Mouse (Mus musculus) brown adipose tissue, adult 24 weeks (tissue): ENCODE measurements at regions not wholly inside any gene's neighbourhood (a gene's known extent, or its start where the extent isn't known, plus 50 kb on each side); places are given as distances from the start of the nearest gene placed in this dataset.

ENCODE experiments used
- H3K27ac ChIP-seq: fragments of 200-500 bp; replicated peaks from 2 replicates; pipeline ENCODE4 v1.5.1; 2012; ENCODE audit warnings: low read depth, mild to moderate bottlenecking, low read length
- H3K4me1 ChIP-seq: fragments of 200-500 bp; 2 replicates; pipeline ENCODE4 v1.6.1; 2012; ENCODE audit warnings: low read length, mixed read lengths; ENCODE audit not compliant: control insufficient read depth, insufficient read depth, insufficient read length
- H3K4me3 ChIP-seq: fragments of 200-500 bp; 2 replicates; pipeline ENCODE4 v1.5.1; 2012; ENCODE audit warnings: low read depth, mild to moderate bottlenecking, low read length, moderate library complexity; ENCODE audit not compliant: insufficient read depth

GRCm38 (mm10) chr1:120801248-120801979 is 199.2 kb downstream of the En1 start:
- Histone ChIP-seq H3K27ac (no peak overlapping the region), H3K4me1 (no peaks in the 10 kb centered on the region), H3K4me3 (no peak overlapping the region)

DNA sequence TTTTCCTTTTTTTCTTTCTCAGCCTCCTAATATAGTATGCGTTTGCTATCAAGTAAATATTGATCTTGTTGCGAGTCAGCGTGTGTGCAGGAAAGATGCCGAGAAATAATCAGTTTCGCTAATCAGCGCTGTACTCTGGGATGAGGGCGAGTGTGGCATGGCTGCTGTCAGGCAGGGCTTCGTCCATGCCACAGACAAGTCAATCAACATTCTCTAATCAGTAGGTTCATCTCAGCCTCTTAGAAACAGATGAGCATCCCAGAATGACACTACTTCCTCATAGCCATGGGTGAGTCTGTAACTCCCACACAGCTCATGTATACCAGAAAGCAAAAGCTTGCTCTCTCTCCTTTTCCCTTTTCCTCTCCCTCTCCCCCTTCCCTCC is 199.8 kb downstream of the En1 start:
- no peak overlapping the region for H3K4me3 ChIP-seq
- H3K4me1 ChIP-seq: no peaks in the 10 kb centered on the region
- H3K27ac ChIP-seq: no peak overlapping the region

DNA sequence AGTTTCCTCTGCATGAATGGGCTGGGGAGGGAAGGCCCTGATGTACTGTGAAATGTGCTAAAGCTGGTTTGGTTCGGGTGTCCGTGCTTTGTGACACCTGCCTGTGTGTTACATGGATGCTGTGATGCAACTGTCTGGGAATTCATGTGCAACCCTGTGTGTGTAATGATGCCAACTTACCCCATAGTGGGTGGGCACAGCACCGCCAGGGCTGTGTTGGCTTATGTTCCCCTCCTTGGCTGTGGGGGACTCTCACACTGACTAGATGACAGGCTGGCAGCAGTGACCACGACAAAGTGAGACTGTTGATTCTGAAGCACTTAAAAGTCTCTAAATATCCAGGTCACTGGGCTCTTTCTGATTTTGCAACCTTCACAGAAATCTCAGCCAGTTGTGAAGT is 212.2 kb downstream of the En1 start:
- Histone ChIP-seq H3K4me3 (no peak overlapping the region), H3K27ac (no peak overlapping the region), H3K4me1 (no peaks in the 10 kb centered on the region)

GRCm38 (mm10) chr1:120816237-120816820 is 214.1 kb downstream of the En1 start:
- Histone ChIP-seq H3K27ac (no peak overlapping the region), H3K4me3 (no peak overlapping the region)

GRCm38 (mm10) chr1:120817563-120817962 is 215.3 kb downstream of the En1 start:
- no peak overlapping the region for H3K4me3 ChIP-seq
- H3K4me1 ChIP-seq: no peaks in the 10 kb centered on the region
- no peak overlapping the region for H3K27ac ChIP-seq

More at GRCm38 (mm10) chr1:120816237-120816820, 214.1 kb downstream of the En1 start:
- H3K4me1 ChIP-seq: no peaks in the 10 kb centered on the region

DNA sequence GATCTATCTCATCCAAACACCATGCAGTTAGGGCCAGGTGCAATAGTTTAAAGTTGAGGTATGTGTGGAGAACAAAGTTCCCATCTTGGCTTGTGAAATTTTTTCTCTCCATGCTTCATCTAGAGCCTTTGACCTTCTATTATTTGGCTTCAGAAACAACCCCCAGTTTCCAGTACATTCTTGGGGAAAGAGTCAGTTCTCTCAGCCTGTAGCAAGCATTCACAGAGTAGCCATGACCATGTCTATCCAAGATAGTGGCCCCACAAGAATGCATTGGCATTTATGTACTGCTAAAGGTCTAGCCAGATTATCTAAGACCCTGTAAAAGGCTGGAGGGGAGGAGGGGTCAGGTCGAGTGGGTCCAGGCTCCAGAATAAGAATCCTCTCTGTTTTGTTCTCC is 229.8 kb downstream of the En1 start:
- no peaks in the 10 kb centered on the region for H3K4me1 ChIP-seq
- no peak overlapping the region for H3K4me3 ChIP-seq
- no peak overlapping the region for H3K27ac ChIP-seq

- Histone ChIP-seq H3K4me3 (no peak overlapping the region), H3K27ac (no peak overlapping the region), H3K4me1 (no peaks in the 10 kb centered on the region)
These were observed 240.4 kb downstream of the En1 start for GRCm38 (mm10) chr1:120842596-120842995.

GRCm38 (mm10) chr1:120846146-120846545 is 243.9 kb downstream of the En1 start:
- Histone ChIP-seq H3K4me3 (no peak overlapping the region), H3K27ac (no peak overlapping the region), H3K4me1 (no peaks in the 10 kb centered on the region)

- no peaks in the 10 kb centered on the region for H3K4me1 ChIP-seq
- no peak overlapping the region for H3K27ac ChIP-seq
- H3K4me3 ChIP-seq: no peak overlapping the region
These were observed 249.8 kb downstream of the En1 start for GRCm38 (mm10) chr1:120851860-120852503.

DNA sequence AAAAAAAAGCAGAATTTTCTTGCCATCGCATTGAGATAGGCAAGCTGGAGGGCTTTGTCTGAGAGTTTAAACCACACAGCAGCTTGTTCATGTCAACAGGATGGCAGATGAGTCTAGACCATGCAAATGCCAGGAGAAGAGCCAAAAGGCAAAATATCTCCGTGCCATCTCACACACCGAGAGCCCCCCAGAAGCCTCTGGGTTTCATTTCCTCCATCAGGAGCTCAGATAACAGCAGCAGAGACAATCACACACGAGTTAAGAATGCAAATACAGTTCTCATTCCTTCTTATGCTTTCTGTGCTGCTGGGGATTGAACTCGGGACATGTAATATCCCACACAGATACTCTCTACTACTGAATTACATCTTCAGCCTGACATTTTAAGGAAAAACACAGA is 255.3 kb downstream of the En1 start:
- no peak overlapping the region for H3K4me3 ChIP-seq
- no peaks in the 10 kb centered on the region for H3K4me1 ChIP-seq
- no peak overlapping the region for H3K27ac ChIP-seq

DNA sequence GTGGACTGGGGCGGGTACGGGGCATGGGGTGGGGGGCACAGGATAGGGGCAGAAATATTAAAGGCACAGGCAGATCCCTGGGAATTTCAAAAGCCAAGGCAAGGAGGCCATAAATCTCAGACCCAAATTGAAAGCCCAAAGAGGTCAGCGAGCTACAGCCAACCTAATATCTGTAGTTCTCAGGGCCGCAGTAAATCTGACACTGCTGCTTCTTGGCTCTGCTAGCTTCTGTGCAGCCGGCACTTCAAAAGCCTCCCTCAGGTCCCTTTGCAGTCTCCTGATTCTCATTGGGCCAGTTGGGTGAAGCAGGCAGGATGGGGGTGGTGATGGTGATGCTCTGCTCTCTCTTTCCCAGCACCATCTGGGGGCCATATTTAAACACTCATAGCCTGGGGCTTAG is 257.3 kb downstream of the En1 start:
- Histone ChIP-seq H3K4me3 (no peak overlapping the region), H3K27ac (no peak overlapping the region), H3K4me1 (no peaks in the 10 kb centered on the region)

DNA sequence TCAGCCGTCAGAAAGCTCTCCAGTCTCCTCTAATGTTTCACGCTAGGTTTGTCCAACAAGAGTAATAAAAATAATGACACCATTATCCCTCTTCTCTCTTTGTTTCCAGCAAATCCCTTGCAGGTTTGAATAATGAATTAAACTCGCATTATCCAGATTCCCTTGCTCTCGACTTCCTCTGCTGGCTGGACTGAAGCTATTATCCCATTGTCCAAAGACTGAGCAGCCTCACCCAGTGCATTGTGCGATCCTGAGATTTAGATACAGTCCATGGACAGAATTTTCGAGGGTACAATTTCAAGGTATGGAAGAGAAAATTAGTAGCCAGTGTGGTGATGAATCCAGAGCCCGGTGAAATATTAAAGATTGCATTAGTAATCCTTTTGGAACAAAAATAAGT is 270.3 kb downstream of the En1 start:
- H3K27ac ChIP-seq: no peak overlapping the region
- no peaks in the 10 kb centered on the region for H3K4me1 ChIP-seq
- no peak overlapping the region for H3K4me3 ChIP-seq

DNA sequence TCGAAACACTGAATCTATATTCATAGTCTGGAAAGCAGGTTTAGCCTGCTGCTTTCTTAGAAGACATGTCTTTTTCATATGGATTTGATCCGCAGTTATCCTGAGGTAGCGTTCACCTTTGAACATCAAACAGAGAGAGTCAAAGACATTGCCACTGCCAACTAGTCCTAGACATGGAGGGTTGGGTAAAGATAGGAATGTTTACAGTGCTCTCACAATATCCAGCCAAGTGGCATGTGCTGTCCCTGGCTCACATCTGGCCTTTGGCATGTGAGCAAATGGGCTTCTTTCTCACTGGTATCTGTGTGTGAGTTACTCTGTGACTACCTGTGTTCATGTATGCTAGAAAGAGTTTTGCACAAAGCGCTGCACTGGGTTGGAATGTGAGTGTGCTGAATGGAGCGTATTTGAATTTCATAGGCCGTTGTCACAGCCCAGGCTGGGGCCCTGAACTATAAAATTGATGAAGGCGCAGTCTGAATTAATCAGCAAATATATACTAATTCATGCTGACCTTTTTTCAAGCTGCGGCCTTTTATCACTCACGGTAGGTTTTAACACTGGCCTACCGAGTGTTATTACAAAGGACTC is 280.8 kb downstream of the En1 start:
- H3K4me1 ChIP-seq: no peaks in the 10 kb centered on the region
- H3K4me3 ChIP-seq: no peak overlapping the region
- H3K27ac ChIP-seq: no peak overlapping the region

GRCm38 (mm10) chr1:120883632-120884031 is 281.4 kb downstream of the En1 start:
- no peaks in the 10 kb centered on the region for H3K4me1 ChIP-seq
- no peak overlapping the region for H3K27ac ChIP-seq

DNA sequence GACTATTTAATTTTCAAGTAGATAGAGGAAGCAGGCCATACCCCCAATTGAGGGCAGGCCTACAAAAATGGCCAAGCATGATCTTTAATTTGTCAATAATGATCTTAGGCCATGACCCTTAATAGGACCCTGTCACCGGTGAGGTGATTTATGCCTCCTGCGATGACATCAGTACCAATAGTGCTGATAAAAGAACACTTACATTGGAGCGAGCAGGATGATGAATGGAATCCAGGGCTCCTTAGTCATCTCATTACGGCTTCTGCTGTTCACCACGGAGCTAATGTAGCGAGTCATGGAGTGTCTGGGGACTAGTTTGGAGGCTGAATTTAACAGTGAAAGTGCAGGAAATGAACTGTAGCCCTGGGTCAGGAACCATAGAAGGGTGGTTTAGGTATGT is 308.6 kb downstream of the En1 start:
- Histone ChIP-seq H3K27ac (no peak overlapping the region), H3K4me1 (no peaks in the 10 kb centered on the region), H3K4me3 (no peak overlapping the region)

More at GRCm38 (mm10) chr1:120883632-120884031, 281.4 kb downstream of the En1 start:
- no peak overlapping the region for H3K4me3 ChIP-seq
